Mouse (Mus musculus) left cerebral cortex, adult 11 months (tissue): ENCODE results near the gene Nrap.

ENCODE experiments used
- DNase-seq: peaks from one replicate; pipeline ENCODE4 v3.0.0; 2022; ENCODE audit warnings: low spot score

The Nrap gene

GRCm38 (mm10) chr19:56396669-56397621 lies 7.1 kb upstream of the Nrap start, which contains the start of gene Casp7:
Gene Casp7 (plus strand): TSS chr19:56397129.
- no peak for DNase-seq

- DNase-seq = no peak
Measured at GRCm38 (mm10) chr19:56396227-56396626, 6.4 kb upstream of the Nrap start.

- DNase-seq = no peak
Measured at GRCm38 (mm10) chr19:56395183-56395935, 5.5 kb upstream of the Nrap start.

GRCm38 (mm10) chr19:56393311-56393866 lies 3.6 kb upstream of the Nrap start:
- DNase-seq = no peak

- DNase-seq = no peak
Measured at GRCm38 (mm10) chr19:56391307-56392046, 1.6 kb upstream of the Nrap start.

- no peak for DNase-seq
Measured at GRCm38 (mm10) chr19:56389176-56389575, 661 bp downstream of the Nrap start.

GRCm38 (mm10) chr19:56387726-56388302 lies 2.0 kb downstream of the Nrap start:
- no peak for DNase-seq

GRCm38 (mm10) chr19:56386095-56386494 lies 3.7 kb downstream of the Nrap start:
- no peak for DNase-seq

GRCm38 (mm10) chr19:56385546-56385945 lies 4.3 kb downstream of the Nrap start:
- no peak for DNase-seq

- DNase-seq = no peak
Measured at GRCm38 (mm10) chr19:56381407-56381806, 8.4 kb downstream of the Nrap start.

- no peak for DNase-seq
Measured at GRCm38 (mm10) chr19:56380341-56380740, 9.5 kb downstream of the Nrap start.

- DNase-seq = no peak
Measured at GRCm38 (mm10) chr19:56378554-56379172, 11.2 kb downstream of the Nrap start.

GRCm38 (mm10) chr19:56378007-56378406 lies 11.8 kb downstream of the Nrap start:
- DNase-seq = no peak

GRCm38 (mm10) chr19:56374011-56374410 lies 15.8 kb downstream of the Nrap start:
- DNase-seq = no peak

- no peak for DNase-seq
Measured at GRCm38 (mm10) chr19:56373246-56373645, 16.6 kb downstream of the Nrap start.

- DNase-seq = no peak
Measured at GRCm38 (mm10) chr19:56372226-56372625, 17.6 kb downstream of the Nrap start.

GRCm38 (mm10) chr19:56370389-56371150 lies 19.3 kb downstream of the Nrap start:
- DNase-seq = no peak

- no peak for DNase-seq
Measured at GRCm38 (mm10) chr19:56368912-56369311, 20.9 kb downstream of the Nrap start.

GRCm38 (mm10) chr19:56367778-56368177 lies 22.1 kb downstream of the Nrap start:
- no peak for DNase-seq

- no peak for DNase-seq
Measured at GRCm38 (mm10) chr19:56366625-56367024, 23.2 kb downstream of the Nrap start.
